Mouse (Mus musculus) spleen, adult 12 weeks (tissue): ENCODE data around the gene Olfr1153.

Experiments used
- DNase-seq: peaks from one replicate; pipeline ENCODE4 v3.0.0; 2022; ENCODE audit warnings: low spot score

The Olfr1153 gene

GRCm38 (mm10) chr2:87894662-87895061 lies at the start of gene Olfr1153:
TSS of gene Olfr1153 (plus strand) at chr2:87894962.
- no peak for DNase-seq

DNA sequence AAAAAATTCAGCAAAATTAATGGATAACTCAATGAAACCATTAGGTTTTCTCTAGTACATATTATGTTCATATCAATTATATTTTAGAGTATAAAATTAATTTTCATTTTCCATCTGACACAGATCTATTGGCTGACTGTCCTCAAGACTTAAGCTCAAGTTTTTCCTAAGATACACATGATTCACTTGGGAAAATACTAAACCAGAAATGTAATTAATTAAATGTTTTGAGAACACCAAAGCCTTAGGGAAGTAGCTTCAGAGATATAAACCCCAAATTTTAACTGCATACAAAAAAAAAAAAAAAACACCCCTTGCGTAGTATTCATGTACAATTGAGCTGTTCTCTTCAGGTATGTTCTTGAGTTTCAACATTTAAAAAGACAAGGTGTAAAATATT lies 39.2 kb upstream of the Olfr1153 start, which contains the start of gene Olfr1151:
Gene Olfr1151, plus strand, starts transcription at position 301 of the 400 bp plus-strand sequence.
- DNase-seq: no peak

- DNase-seq: no peak
These were observed 28.6 kb upstream of the Olfr1153 start, which contains the start of gene Olfr1152 for GRCm38 (mm10) chr2:87866192-87866591. TSS of gene Olfr1152 (plus strand) at chr2:87866492.

- DNase-seq: no peak
These were observed 10.3 kb downstream of the Olfr1153 start, which contains the start of gene Olfr1154 for GRCm38 (mm10) chr2:87905066-87905465. TSS of gene Olfr1154 (minus strand) at chr2:87905166.

DNA sequence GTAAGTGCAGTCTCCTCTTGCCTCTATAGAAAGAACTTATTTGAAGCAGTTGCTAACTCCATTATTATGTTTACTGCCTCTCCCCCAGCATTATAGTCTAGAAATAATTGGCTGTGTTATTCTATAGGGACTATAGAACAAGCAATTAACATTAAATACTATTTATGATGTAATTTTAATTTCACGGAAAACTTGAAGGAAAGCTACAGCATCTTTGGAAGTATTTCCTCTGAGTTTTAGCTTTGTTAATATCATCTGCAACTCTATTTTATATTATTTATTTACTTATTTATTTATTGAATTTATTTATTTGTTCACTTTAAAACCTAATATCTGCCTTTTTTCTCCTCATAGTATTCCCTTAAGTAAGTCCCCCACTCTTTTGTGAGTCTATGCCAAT lies 50.3 kb downstream of the Olfr1153 start, which contains the start of gene Olfr1155:
Gene Olfr1155, minus strand, starts transcription at position 101 of the 400 bp plus-strand sequence.
- DNase-seq: no peak
